Mouse (Mus musculus) thymus, adult 2 months (tissue): Measurements from ENCODE around the gene Eif2s1.

ENCODE experiments used
- CTCF ChIP-seq: fragments of 200-500 bp; IDR thresholded peaks from 2 replicates; pipeline ENCODE4 v1.5.1; 2012; ENCODE audit warnings: mild to moderate bottlenecking, control low read depth, low read length, moderate library complexity, borderline replicate concordance; ENCODE audit not compliant: control insufficient read depth, poor library complexity, insufficient read depth; ENCODE audit errors: extremely low read depth
- POLR2A ChIP-seq: fragments of 200-500 bp; IDR thresholded peaks from 2 replicates; pipeline ENCODE4 v1.6.1; 2012; ENCODE audit warnings: mild to moderate bottlenecking, low read length, control low read depth, moderate library complexity; ENCODE audit not compliant: control insufficient read depth, poor library complexity, insufficient read depth; ENCODE audit errors: extremely low read depth

DNA sequence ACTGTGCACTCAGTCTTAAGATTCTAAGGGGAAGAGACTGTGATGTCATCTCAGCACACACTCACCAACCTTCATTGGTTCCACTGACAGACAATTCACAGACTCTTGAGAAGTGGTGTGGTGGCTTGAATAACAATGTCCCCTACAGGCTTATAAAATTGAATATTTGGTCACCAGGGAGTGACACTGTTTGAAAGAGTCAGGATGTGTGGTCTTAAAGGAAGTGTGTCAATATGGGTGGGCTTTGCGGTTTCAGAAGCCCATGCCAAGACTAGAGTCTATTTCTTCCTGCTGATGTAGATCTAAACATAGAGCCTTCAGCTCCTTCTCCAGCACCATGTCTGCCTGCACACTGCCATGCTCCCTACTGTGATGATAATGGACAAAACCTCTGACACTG, 36.2 kb downstream of the Eif2s1 start:
- TF ChIP-seq CTCF (no peak), POLR2A (no peak)
